Mouse (Mus musculus): ENCODE data around the gene Rcan2. TPM values are rescaled to one million over a fixed set of nuclear protein-coding genes. Genes with fewer than 3 reads are reported as not detected.

The Rcan2 gene
- polyA plus RNA-seq, 1 experiment from 2014 or later = 2.0 TPM

DNA sequence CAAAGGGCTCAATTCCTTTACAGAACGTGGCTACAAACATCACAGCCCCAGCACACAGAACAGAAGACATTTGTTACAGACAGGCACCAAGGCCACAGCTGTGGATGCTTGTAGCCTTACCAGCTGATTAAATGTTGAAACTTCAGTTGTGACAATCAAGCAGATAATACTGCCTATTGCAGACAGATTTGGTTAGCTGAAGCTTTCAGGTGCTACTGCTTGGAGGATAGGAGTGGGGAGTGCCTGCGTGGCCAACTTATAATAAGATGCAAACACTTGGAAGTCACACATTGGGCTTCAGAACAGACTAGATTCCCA, 276.7 kb downstream of the Rcan2 start:
- 65% methylated on average over 2 of the region's 2 CpGs for WGBS
- Histone ChIP-seq H3K27me3 (no peaks in the 10 kb centered on the region), H3K9ac (replicated peaks) (no peak overlapping the region), H3K4me3 (replicated peaks) (no peak overlapping the region), H3K4me2 (no peak overlapping the region), H3K9me3 (no peaks in the 10 kb centered on the region), H3K27ac (no peak overlapping the region), H3K4me1 (replicated peaks) (no peaks in the 10 kb centered on the region), H3K36me3 (0 out of 2 replicates have a peak, but pooled peaks cover 5% of the 10 kb centered on the region)
- no peak for ATAC-seq (ENCODE audit: insufficient number of reproducible peaks, insufficient read depth, low FRiP score, low TSS enrichment, low read depth)

DNA sequence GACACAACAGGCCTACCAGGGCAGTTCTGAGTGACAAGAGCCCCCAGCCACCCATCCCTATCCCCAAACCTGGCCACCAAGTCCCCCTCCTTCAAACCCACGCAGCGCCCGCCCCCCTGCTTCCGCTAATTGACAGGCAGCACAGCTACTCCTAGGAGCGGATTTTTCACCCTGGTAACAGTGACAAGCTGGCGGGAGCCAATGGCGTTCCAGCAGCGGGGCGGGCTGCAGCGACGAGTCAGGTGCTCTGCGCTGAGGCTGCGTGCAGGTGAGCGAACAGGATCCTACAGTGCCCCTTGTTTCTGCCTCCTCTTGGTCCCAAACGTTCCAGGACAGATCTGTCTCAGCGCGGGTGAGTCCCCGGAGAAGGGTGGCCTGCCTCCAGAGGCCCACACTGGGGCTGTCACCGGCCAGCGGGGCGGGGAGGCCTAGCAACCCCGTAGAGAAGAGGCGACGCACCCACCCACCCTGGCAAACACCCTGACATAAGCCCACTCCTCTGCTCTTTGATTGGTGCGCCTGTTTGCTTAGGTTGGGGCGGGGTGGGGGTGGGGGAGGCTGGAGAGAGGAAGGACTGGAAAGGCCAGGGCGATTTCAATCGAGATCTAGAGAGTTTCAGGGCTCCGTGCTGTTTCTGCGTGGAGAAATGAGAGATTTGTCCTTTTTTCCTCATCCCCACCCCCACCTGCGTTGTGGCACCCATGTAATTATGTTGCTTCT, 277.6 kb downstream of the Rcan2 start, which contains the start of gene Enpp5:
TSS of gene Enpp5 (plus strand) at position 183 of the 720 bp plus-strand sequence.
- ATAC-seq (ENCODE audit: insufficient number of reproducible peaks, insufficient read depth, low FRiP score, low TSS enrichment, low read depth) = peak; percentile 91; the same call in 1 of the 2 replicates
- no peaks in the 10 kb centered on the region for H3K4me1 ChIP-seq (replicated peaks)
- H3K27ac ChIP-seq = no peak within 1 kb of the TSS
- WGBS = 1% methylated on average over 31 of the region's 31 CpGs
- peak within 1 kb of the TSS; percentile 97 for H3K4me2 ChIP-seq
- H3K9me3 ChIP-seq = no peaks in the 10 kb centered on the region
- H3K9ac ChIP-seq (replicated peaks) = peak within 1 kb of the TSS; percentile 63
- H3K4me3 ChIP-seq (replicated peaks) = peak within 1 kb of the TSS; percentile 62
- 0 out of 2 replicates have a peak, but pooled peaks cover 5% of the 10 kb centered on the region for H3K36me3 ChIP-seq
- no peaks in the 10 kb centered on the region for H3K27me3 ChIP-seq

- H3K9ac ChIP-seq (replicated peaks) = no peak overlapping the region
- 0 out of 2 replicates have a peak, but pooled peaks cover 3% of the 10 kb centered on the region for H3K27me3 ChIP-seq
- no peak overlapping the region for H3K4me3 ChIP-seq (replicated peaks)
- ATAC-seq (ENCODE audit: insufficient number of reproducible peaks, insufficient read depth, low FRiP score, low TSS enrichment, low read depth) = no peak
- H3K36me3 ChIP-seq = peaks cover 11% of the 10 kb centered on the region; the same call in 1 of the 2 replicates
- no peaks in the 10 kb centered on the region for H3K9me3 ChIP-seq
- H3K4me2 ChIP-seq = no peak overlapping the region
- H3K4me1 ChIP-seq (replicated peaks) = no peaks in the 10 kb centered on the region
- H3K27ac ChIP-seq = no peak overlapping the region
- WGBS = 91% methylated on average over 4 of the region's 4 CpGs
Observed at GRCm38 (mm10) chr17:44083156-44083555, 282.0 kb downstream of the Rcan2 start.

- ATAC-seq (ENCODE audit: insufficient number of reproducible peaks, insufficient read depth, low FRiP score, low TSS enrichment, low read depth) = no peak
- no peaks in the 10 kb centered on the region for H3K9me3 ChIP-seq
- WGBS = 95% methylated on average over 3 of the region's 3 CpGs
- peaks cover 6% of the 10 kb centered on the region; the same call in 1 of the 2 replicates for H3K36me3 ChIP-seq
- no peak overlapping the region for H3K9ac ChIP-seq (replicated peaks)
- H3K4me2 ChIP-seq = no peak overlapping the region
- H3K27me3 ChIP-seq = 0 out of 2 replicates have a peak, but pooled peaks cover 6% of the 10 kb centered on the region
- H3K27ac ChIP-seq = no peak overlapping the region
- no peaks in the 10 kb centered on the region for H3K4me1 ChIP-seq (replicated peaks)
- no peak overlapping the region for H3K4me3 ChIP-seq (replicated peaks)
Observed at GRCm38 (mm10) chr17:44088226-44088625, 287.1 kb downstream of the Rcan2 start.

Other genes with a start within 250 kb of the Rcan2 start
- 6.4 and 7.6 TPM in 2 replicates for gene Pla2g7, start 233.3 kb upstream of the Rcan2 start, polyA plus RNA-seq (2016; fragmentation: Nextera tagmentation; extraction: Ambion mirVana)
- 0.04 TPM in 1 of 2 replicates, not detected in the other for gene Tdrd6, start 171.1 kb upstream of the Rcan2 start, polyA plus RNA-seq (2016; fragmentation: Nextera tagmentation; extraction: Ambion mirVana)
- 49.3 and 55.9 TPM in 2 replicates for gene Slc25a27, start 134.1 kb upstream of the Rcan2 start, polyA plus RNA-seq (2016; fragmentation: Nextera tagmentation; extraction: Ambion mirVana)
- 29.1 and 30.5 TPM in 2 replicates for gene Cyp39a1, start 133.9 kb upstream of the Rcan2 start, polyA plus RNA-seq (2016; fragmentation: Nextera tagmentation; extraction: Ambion mirVana)

Data from limb, embryonic 12.5 days (tissue).